In the genomic region with DNA sequence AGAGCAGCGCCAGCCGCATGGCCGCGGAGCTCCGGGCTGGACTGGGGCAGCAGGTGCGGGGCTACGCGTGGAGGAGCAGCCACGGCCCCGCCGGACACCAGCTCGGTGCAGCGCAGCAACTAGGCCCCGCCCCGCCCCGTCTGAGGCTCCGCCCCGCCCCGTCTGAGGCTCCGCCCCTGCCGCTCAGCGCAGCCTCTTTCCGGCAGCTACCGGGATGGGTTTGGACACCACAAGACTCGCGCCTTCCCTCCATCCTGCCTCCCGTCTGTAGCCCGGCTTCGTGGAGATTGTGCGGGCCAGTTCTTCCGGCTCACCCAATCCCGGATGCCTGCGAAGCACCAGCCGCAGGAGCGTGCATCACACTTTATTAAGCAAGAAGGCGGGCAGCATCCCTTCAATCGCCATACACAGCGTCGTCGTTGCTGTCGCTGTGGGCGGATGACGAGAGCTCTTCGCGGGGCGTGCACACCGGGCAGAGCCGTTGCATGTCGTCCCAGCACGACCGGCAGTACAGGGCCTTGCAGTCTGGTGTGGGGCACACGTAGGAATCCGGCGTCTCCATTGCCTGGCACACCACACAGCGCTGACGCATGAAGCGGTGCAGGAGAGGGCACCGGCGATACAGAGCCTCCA, we compare ENCODE assay signal across 8 mouse cellular contexts. TPM values are rescaled to one million over a fixed set of nuclear protein-coding genes. Genes with fewer than 3 reads are reported as not detected.
DNase-seq lines count a peak whose midpoint lies in the region; ATAC-seq and TF ChIP-seq lines count a peak whose summit lies in the region.

A gene (minus strand): TSS at position 128 of the 633 bp plus-strand sequence.

- no peak for TF ChIP-seq CTCF in cortical plate, adult 2 months (IDR thresholded peaks at IDR 0.05; ENCODE audit: extremely low read depth, insufficient read depth, low read length)

- H3K4me3 ChIP-seq in cortical plate, adult 2 months (ENCODE audit: insufficient read depth, low read length): peak within 1 kb of the TSS; percentile 93

- H3K27ac ChIP-seq in cortical plate, adult 2 months (ENCODE audit: insufficient read depth, low read length): peak within 1 kb of the TSS; percentile 54

- DNase-seq in gastrocnemius, postnatal 10 days: peak; percentile 93
- DNase-seq in induced T-regulatory cell, adult 2 months (ENCODE audit: low read depth): peak; percentile 93
- peak; percentile 84 to 88 for DNase-seq in left cerebral cortex, adult 8-10 months (ENCODE audit: low spot score in 2 of 2)
- peak; percentile 91 for DNase-seq in right cerebral cortex, adult 18-20 months
- peak; percentile 82 for DNase-seq in urinary bladder, adult 2 months (ENCODE audit: low spot score)

- peak; percentile 91 for TF ChIP-seq POLR2A in cortical plate, adult 2 months (IDR thresholded peaks at IDR 0.05; ENCODE audit: extremely low read depth, insufficient read depth, low read length)

- H3K4me1 ChIP-seq in cortical plate, adult 2 months (ENCODE audit: control insufficient read depth, insufficient read depth, low read length): no peaks in the 10 kb centered on the region

- ATAC-seq in activated CD4-positive, CD25-positive, alpha-beta regulatory T cell, adult 4 months: peak; percentile 89
- peak; percentile 79 for ATAC-seq in megakaryocyte, adult 5-6 weeks (ENCODE audit: poor library complexity, severe bottlenecking)

RNA-seq across cellular contexts. Expression of the gene that starts here (rescaled TPM):
- polyA plus RNA-seq in activated CD4-positive, CD25-positive, alpha-beta regulatory T cell, adult 4 months (2017; shearing (Covaris generic)): 10 to 100 TPM in 1 of 2 experiments, 1 to 10 TPM in 1; 7.7 to 12.7 TPM
- polyA plus RNA-seq in cortical plate, adult 2 months (2012; rRNA removed): 170 and 178 TPM in 2 replicates
- 10 to 100 TPM; 32.6 to 48.1 TPM for total RNA-seq in gastrocnemius, postnatal 10 days (2021)
- total RNA-seq in left cerebral cortex, adult 8-10 months (2022): 100 to 1,000 TPM; 104 to 122 (median 108) TPM
- 107 and 135 TPM in 2 replicates for total RNA-seq in megakaryocyte, adult 5-6 weeks (2015)
- total RNA-seq in megakaryocyte, adult 5-6 weeks (2017): 100 and 124 TPM in 2 replicates
- polyA plus RNA-seq in urinary bladder, adult 2 months (2012; rRNA removed): 96.1 and 101 TPM in 2 replicates

Comparison
In these comparisons a context has a peak if more than half of its experiments do, and no peak if none do; other contexts are left out.
1. Peak in every context shown above with its lines: DNase-seq, ATAC-seq, H3K4me3 ChIP-seq and H3K27ac ChIP-seq.